Mouse (Mus musculus) erythroblast, embryonic 14.5 days (primary cell): ENCODE measurements at regions not wholly inside any gene's neighbourhood (a gene's known extent, or its start where the extent isn't known, plus 50 kb on each side); places are given as distances from the start of the nearest gene placed in this dataset.

Experiments used
- GATA1 ChIP-seq: IDR thresholded peaks from 2 replicates; pipeline ENCODE4 v1.6.1; 2012; ENCODE audit warnings: low read length, inconsistent platforms, mixed read lengths
- TAL1 ChIP-seq: IDR thresholded peaks from 3 replicates; pipeline ENCODE4 v1.6.1; 2012; ENCODE audit warnings: low read length, inconsistent platforms, mixed read lengths

- TF ChIP-seq TAL1 (no peak), GATA1 (no peak)
Measured at GRCm38 (mm10) chr4:55650186-55650585, 117.9 kb upstream of the Klf4 start.
